Mouse (Mus musculus): ENCODE data around the gene Il4i1. TPM values are rescaled to one million over a fixed set of nuclear protein-coding genes. Genes with fewer than 3 reads are reported as not detected.

The Il4i1 gene
- total and polyA plus RNA-seq, 2 experiments from 2014 or later, result 1.1 TPM; not detected in 1

DNA sequence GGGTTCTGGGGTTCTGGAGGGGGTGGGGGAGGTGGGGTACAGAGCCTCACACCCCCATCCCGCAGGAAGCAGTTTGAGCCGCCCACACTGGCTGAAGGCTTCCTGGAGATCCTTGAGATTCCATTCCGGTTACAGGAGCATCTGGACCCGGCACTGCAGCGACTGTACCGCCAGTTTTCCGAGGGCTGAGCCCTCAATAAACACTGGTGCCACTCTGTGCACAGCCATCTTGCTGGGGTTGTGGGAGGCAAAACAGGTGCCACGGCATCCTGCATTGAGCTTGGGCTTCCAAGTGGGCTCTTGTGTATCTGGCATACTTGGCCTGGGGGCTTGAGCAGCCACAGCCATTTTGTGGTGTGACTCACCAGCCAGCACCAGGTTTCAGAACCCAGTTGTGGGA lies 46.2 kb downstream of the Il4i1 start:
- no peak overlapping the region for H3K4me2 ChIP-seq (ENCODE audit: low read depth, low read length)
- ATAC-seq (ENCODE audit: insufficient read depth, low read depth) (no peak), DNase-seq (ENCODE audit: low spot score) (no peak)
- H3K4me1 ChIP-seq (ENCODE audit: control insufficient read depth, insufficient read depth), result peaks cover 38% of the 10 kb centered on the region
- WGBS, result 73% methylated on average over 8 of the region's 8 CpGs
- no peak overlapping the region for H3K4me3 ChIP-seq (ENCODE audit: low read depth, low read length)
- no peak overlapping the region for H3K9ac ChIP-seq (replicated peaks; ENCODE audit: low read depth, low read length)
- no peak for TF ChIP-seq EP300 (IDR thresholded peaks at IDR 0.05; ENCODE audit: low read depth)
- TF ChIP-seq CTCF (IDR thresholded peaks at IDR 0.05; ENCODE audit: low read depth), result no peak
- no peak overlapping the region for H3K27ac ChIP-seq (ENCODE audit: low read depth)
- H3K27me3 ChIP-seq (ENCODE audit: control insufficient read depth, insufficient read depth, low read length), result no peaks in the 10 kb centered on the region
- peaks cover 41% of the 10 kb centered on the region for H3K36me3 ChIP-seq (replicated peaks; ENCODE audit: control insufficient read depth, insufficient read depth, low read length)
- H3K9me3 ChIP-seq (replicated peaks; ENCODE audit: control insufficient read depth, low read length), result no peaks in the 10 kb centered on the region

DNA sequence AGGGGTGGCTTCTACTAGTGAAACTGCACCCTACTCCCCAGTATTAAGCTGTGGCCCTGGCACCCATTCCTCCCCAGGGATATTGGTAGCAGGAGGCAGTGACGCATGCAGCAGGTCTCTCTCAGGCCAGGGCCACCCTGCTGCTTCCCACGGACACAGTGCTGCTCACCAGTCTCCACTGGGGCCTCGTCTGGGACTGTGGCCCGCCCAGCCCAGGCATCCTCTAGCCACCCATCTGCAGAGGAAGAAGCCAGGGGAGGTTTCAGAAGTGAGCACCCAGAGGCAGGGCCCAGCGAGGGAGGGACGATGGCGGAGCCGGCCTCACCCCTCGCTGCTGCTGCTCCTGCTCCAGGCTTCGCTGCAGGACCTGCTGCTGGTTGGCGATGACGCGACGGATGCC lies 47.0 kb downstream of the Il4i1 start:
- no peak for DNase-seq (ENCODE audit: low spot score)
- no peak for TF ChIP-seq CTCF (IDR thresholded peaks at IDR 0.05; ENCODE audit: low read depth)
- TF ChIP-seq EP300 (IDR thresholded peaks at IDR 0.05; ENCODE audit: low read depth), result no peak
- no peaks in the 10 kb centered on the region for H3K9me3 ChIP-seq (replicated peaks; ENCODE audit: control insufficient read depth, low read length)
- H3K4me3 ChIP-seq (ENCODE audit: low read depth, low read length), result no peak overlapping the region
- WGBS, result 83% methylated on average over 14 of the region's 14 CpGs
- H3K36me3 ChIP-seq (replicated peaks; ENCODE audit: control insufficient read depth, insufficient read depth, low read length), result peaks cover 41% of the 10 kb centered on the region
- no peaks in the 10 kb centered on the region for H3K27me3 ChIP-seq (ENCODE audit: control insufficient read depth, insufficient read depth, low read length)
- ATAC-seq (ENCODE audit: insufficient read depth, low read depth), result no peak
- H3K9ac ChIP-seq (replicated peaks; ENCODE audit: low read depth, low read length), result no peak overlapping the region
- H3K27ac ChIP-seq (ENCODE audit: low read depth), result no peak overlapping the region
- no peak overlapping the region for H3K4me2 ChIP-seq (ENCODE audit: low read depth, low read length)
- peaks cover 43% of the 10 kb centered on the region for H3K4me1 ChIP-seq (ENCODE audit: control insufficient read depth, insufficient read depth)

DNA sequence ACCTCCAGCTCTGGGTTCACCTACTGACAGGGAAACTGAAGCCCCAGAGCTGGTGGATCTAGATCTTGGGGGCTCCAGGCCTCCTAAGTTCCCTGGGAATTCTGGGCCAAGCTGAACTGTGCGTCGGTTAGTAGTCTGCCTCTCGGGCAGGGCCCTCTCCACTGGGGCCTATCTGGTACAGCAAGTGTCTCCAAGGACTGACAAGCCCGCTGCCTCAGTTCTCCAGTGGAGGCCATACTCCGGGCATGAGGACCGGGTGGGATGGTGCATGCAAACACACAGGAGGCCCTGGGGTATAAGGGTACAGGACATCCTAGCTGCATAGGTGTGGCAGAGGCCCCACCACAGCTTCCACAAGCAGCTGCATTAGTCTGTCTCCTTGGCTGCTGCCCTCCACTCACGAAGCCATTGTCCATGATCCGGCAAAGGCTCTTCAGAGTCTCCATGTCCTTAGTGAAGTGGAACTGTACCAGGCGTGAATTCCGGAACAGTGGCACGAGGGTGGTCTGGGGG lies 47.9 kb downstream of the Il4i1 start:
- Histone ChIP-seq H3K27ac (ENCODE audit: low read depth) (peak overlapping the region; percentile 100; the same call in 1 of the 2 replicates), H3K4me2 (ENCODE audit: low read depth, low read length) (no peak overlapping the region), H3K9me3 (replicated peaks; ENCODE audit: control insufficient read depth, low read length) (no peaks in the 10 kb centered on the region), H3K36me3 (replicated peaks; ENCODE audit: control insufficient read depth, insufficient read depth, low read length) (peaks cover 41% of the 10 kb centered on the region), H3K4me1 (ENCODE audit: control insufficient read depth, insufficient read depth) (peaks cover 44% of the 10 kb centered on the region), H3K27me3 (ENCODE audit: control insufficient read depth, insufficient read depth, low read length) (no peaks in the 10 kb centered on the region), H3K4me3 (ENCODE audit: low read depth, low read length) (no peak overlapping the region), H3K9ac (replicated peaks; ENCODE audit: low read depth, low read length) (no peak overlapping the region)
- ATAC-seq (ENCODE audit: insufficient read depth, low read depth) (no peak), DNase-seq (ENCODE audit: low spot score) (no peak)
- 79% methylated on average over 11 of the region's 11 CpGs for WGBS
- TF ChIP-seq EP300 (IDR thresholded peaks at IDR 0.05; ENCODE audit: low read depth) (no peak), CTCF (IDR thresholded peaks at IDR 0.05; ENCODE audit: low read depth) (no peak)

DNA sequence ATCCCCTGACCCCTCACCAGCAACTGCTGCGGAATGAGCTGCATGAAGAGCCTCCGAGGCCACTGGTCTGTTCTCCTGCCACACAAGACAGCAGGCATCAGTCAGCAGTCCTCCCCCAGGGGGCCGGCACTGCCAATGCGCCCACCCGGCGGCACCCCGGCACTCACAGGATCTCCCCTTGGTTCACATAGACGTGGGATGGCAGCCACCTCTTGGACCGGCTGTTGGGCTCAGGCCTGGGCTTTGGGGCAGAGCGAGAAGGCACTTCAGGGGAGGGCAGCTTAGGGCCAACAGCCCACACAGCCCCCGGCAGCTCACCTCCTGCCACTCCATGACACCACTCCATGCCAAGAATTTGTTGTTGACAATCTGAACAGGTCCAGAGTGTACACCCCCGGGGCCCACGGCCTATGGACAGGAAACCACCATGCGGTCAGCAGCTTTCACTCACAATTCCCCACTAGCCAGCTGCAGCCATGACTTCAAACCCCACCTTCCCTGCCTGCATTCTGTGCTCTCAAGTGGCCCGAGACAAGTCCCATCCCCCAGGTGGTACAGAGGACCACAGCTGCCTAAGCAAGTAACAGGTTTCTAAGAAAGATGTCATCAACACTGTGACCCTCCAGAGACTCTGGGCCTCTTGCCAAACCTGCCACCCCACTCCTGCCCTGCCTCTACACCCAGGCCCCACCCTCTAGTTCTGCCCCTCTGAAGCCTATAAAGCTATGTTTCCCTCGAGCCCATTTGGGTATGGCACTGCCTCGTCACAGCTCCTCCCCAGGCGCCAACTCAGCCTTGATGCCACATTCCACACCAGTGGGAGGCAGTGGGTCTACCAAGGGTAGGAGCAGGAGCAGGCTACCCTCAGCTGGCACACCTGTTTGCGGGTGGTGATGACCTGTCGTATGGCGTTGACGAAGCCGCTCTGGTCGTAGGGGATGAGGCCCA lies 48.7 kb downstream of the Il4i1 start:
- WGBS, result 57% methylated on average over 24 of the region's 24 CpGs
- Histone ChIP-seq H3K27me3 (ENCODE audit: control insufficient read depth, insufficient read depth, low read length) (no peaks in the 10 kb centered on the region), H3K4me2 (ENCODE audit: low read depth, low read length) (no peak overlapping the region), H3K4me1 (ENCODE audit: control insufficient read depth, insufficient read depth) (peaks cover 44% of the 10 kb centered on the region), H3K4me3 (ENCODE audit: low read depth, low read length) (no peak overlapping the region), H3K9me3 (replicated peaks; ENCODE audit: control insufficient read depth, low read length) (no peaks in the 10 kb centered on the region), H3K27ac (ENCODE audit: low read depth) (peak overlapping the region; percentile 100), H3K9ac (replicated peaks; ENCODE audit: low read depth, low read length) (no peak overlapping the region), H3K36me3 (replicated peaks; ENCODE audit: control insufficient read depth, insufficient read depth, low read length) (peaks cover 41% of the 10 kb centered on the region)
- ATAC-seq (ENCODE audit: insufficient read depth, low read depth), result no peak
- DNase-seq (ENCODE audit: low spot score), result no peak
- TF ChIP-seq EP300 (IDR thresholded peaks at IDR 0.05; ENCODE audit: low read depth) (no peak), CTCF (IDR thresholded peaks at IDR 0.05; ENCODE audit: low read depth) (no peak)

DNA sequence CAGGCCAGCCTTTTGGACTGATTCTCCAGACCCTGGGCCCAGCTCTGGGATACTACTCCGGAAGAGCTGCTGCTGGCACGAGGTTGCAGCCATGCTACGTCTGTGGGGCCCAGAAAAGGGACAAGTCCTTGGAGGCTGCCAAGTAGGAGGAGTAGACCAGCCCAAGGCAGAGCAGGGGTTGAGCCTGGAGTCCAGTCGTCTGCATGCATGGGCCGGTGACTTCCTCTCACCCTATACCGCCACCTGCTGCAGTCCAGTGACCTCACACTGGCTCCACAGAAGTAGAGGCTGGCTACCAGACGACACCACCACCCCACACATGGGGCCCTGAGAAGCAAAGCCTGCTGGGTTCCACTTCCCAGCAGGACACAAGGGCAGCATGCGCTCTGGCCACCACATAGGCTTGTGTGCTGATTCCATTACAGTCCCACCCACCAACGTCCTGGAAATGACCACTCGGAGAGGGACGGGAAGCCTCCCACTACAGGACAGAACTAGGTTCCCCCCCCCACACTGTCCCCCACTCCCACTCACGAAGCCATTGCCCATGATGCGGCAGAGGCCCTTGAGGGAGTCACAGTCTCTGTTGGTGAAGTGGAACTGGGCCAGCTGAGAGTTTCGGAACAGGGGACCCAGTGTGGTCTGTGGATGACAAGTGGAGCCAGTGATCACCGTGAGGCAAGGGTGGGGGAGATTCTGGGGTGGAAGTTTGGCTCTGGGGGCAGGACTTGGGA lies 50.3 kb downstream of the Il4i1 start:
- H3K9ac ChIP-seq (replicated peaks; ENCODE audit: low read depth, low read length), result peak overlapping the region; percentile 4; the same call in 1 of the 2 replicates
- peak; percentile 94 for DNase-seq (ENCODE audit: low spot score)
- H3K4me3 ChIP-seq (ENCODE audit: low read depth, low read length), result peak overlapping the region; percentile 99; the same call in 1 of the 2 replicates
- peaks cover 44% of the 10 kb centered on the region for H3K4me1 ChIP-seq (ENCODE audit: control insufficient read depth, insufficient read depth)
- 21% methylated on average over 15 of the region's 15 CpGs for whole genome bisulfite sequencing
- peak overlapping the region; percentile 100 for H3K27ac ChIP-seq (ENCODE audit: low read depth)
- peak; percentile 47 for ATAC-seq (ENCODE audit: insufficient read depth, low read depth)
- no peaks in the 10 kb centered on the region for H3K27me3 ChIP-seq (ENCODE audit: control insufficient read depth, insufficient read depth, low read length)
- TF ChIP-seq EP300 (IDR thresholded peaks at IDR 0.05; ENCODE audit: low read depth), result no peak
- peak; percentile 46 for TF ChIP-seq CTCF (IDR thresholded peaks at IDR 0.05; ENCODE audit: low read depth)
- H3K36me3 ChIP-seq (replicated peaks; ENCODE audit: control insufficient read depth, insufficient read depth, low read length), result peaks cover 39% of the 10 kb centered on the region
- H3K4me2 ChIP-seq (ENCODE audit: low read depth, low read length), result peak overlapping the region; percentile 83
- H3K9me3 ChIP-seq (replicated peaks; ENCODE audit: control insufficient read depth, low read length), result no peaks in the 10 kb centered on the region
